Mouse (Mus musculus): ENCODE results near the gene Tmem198. TPM values are rescaled to one million over a fixed set of nuclear protein-coding genes. Genes with fewer than 3 reads are reported as not detected.

The Tmem198 gene
- polyA plus RNA-seq (2015; fragmentation: Nextera tagmentation; extraction: Ambion mirVana) = 50.5 and 52.5 TPM in 2 replicates

- Histone ChIP-seq H3K4me3 (ENCODE audit: low read length) (peak within 1 kb of the TSS; percentile 88), H3K27ac (ENCODE audit: low read depth, low read length) (peak within 1 kb of the TSS; percentile 89), H3K9me3 (ENCODE audit: control insufficient read depth, low read length) (no peaks in the 10 kb centered on the region), H3K4me2 (ENCODE audit: low read length) (peak within 1 kb of the TSS; percentile 87), H3K27me3 (replicated peaks; ENCODE audit: control insufficient read depth, insufficient read depth, low read length) (no peaks in the 10 kb centered on the region; the same call in 1 of the 2 replicates), H3K9ac (ENCODE audit: low read depth, low read length) (peak within 1 kb of the TSS; percentile 83), H3K36me3 (ENCODE audit: control insufficient read depth, insufficient read depth, low read length) (peaks cover 24% of the 10 kb centered on the region), H3K4me1 (ENCODE audit: control insufficient read depth, insufficient read depth, low read depth, low read length) (peaks cover 25% of the 10 kb centered on the region)
- WGBS = under 1% methylated on average over 62 of the region's 76 CpGs
- peak; percentile 91 for ATAC-seq
Measured at GRCm38 (mm10) chr1:75478916-75479634, at the start of gene Tmem198, which contains the start of gene Chpf. TSS of gene Tmem198 (plus strand) at chr1:75479532. TSS of gene Chpf (minus strand) at chr1:75479307.

DNA sequence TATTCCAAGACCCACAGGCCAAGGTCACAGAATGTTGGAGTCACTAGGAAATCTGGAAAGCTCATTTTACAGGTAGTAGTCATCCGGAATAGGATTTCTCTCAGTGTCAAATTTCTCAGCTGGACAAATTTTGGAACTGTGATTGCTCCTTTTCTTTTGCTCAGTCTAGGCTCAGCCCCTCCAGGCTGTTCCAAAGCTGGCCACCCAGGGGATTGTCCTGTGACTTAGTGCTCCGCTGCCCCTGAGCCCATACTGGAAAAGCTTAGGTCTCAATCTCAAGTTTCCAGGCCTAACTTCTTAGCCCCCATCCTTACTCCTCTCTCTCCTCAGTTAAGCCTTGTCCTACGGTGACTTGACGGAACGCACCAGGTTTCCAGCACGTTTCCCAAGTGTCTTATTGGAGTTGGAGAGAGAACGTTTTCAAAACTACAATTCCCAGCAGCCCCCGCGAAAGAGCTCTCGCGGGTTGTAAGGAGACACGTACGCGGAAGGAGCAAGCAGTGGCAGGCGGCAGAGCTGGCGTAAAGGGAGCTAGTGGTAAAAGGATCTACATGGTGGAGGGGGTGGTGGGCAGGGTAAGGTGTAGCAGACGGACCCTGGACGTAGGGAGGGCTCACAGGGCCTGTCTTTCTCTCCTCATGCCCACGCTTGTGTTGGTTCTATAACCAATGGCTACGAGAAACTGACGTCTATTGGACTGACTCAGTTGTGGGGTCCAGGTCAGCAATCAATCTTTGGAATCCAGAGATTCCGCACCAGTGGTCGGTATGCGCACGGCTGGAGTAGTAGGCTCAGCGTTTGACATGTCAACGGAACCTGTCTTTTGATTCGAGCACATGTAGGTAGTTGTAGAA, 43.6 kb upstream of the Tmem198 start, which contains the start of gene Gmppa:
Gmppa (plus strand) TSS at position 456 of the 854 bp plus-strand sequence.
- ATAC-seq = peak; percentile 90
- peak within 1 kb of the TSS; percentile 68 for H3K4me3 ChIP-seq (ENCODE audit: low read length)
- H3K36me3 ChIP-seq (ENCODE audit: control insufficient read depth, insufficient read depth, low read length) = no peaks in the 10 kb centered on the region; the same call in 1 of the 2 replicates
- H3K27me3 ChIP-seq (replicated peaks; ENCODE audit: control insufficient read depth, insufficient read depth, low read length) = no peaks in the 10 kb centered on the region
- 7% methylated on average over 28 of the region's 28 CpGs for WGBS
- peak within 1 kb of the TSS; percentile 81 for H3K9ac ChIP-seq (ENCODE audit: low read depth, low read length)
- peak within 1 kb of the TSS; percentile 67 for H3K4me2 ChIP-seq (ENCODE audit: low read length)
- no peaks in the 10 kb centered on the region for H3K9me3 ChIP-seq (ENCODE audit: control insufficient read depth, low read length)
- peak within 1 kb of the TSS; percentile 77 for H3K27ac ChIP-seq (ENCODE audit: low read depth, low read length)
- H3K4me1 ChIP-seq (ENCODE audit: control insufficient read depth, insufficient read depth, low read depth, low read length) = peaks cover 9% of the 10 kb centered on the region

DNA sequence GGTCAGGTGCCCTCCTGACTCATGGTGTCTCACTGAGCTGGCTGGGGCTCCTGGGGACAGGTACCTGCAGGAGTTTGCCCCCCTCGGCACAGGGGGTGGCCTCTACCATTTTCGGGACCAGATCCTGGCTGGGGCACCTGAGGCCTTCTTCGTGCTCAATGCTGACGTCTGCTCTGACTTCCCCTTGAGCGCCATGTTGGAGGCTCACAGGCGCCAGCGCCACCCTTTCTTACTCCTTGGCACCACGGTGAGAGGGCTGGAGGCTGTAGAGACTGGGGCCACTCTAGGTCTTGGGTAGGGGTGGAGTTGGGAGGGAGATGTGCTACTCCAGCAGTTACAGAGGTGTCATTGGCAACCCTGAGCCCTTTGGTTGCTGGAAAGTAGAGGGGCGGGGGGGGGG, 40.5 kb upstream of the Tmem198 start:
- Histone ChIP-seq H3K27ac (ENCODE audit: low read depth, low read length) (no peak overlapping the region), H3K9ac (ENCODE audit: low read depth, low read length) (no peak overlapping the region), H3K4me1 (ENCODE audit: control insufficient read depth, insufficient read depth, low read depth, low read length) (peaks cover 25% of the 10 kb centered on the region), H3K36me3 (ENCODE audit: control insufficient read depth, insufficient read depth, low read length) (peaks cover 2% of the 10 kb centered on the region; the same call in 1 of the 2 replicates), H3K4me2 (ENCODE audit: low read length) (no peak overlapping the region), H3K27me3 (replicated peaks; ENCODE audit: control insufficient read depth, insufficient read depth, low read length) (no peaks in the 10 kb centered on the region), H3K9me3 (ENCODE audit: control insufficient read depth, low read length) (no peaks in the 10 kb centered on the region), H3K4me3 (ENCODE audit: low read length) (no peak overlapping the region)
- ATAC-seq = no peak
- WGBS = 79% methylated on average over 8 of the region's 9 CpGs

- Histone ChIP-seq H3K4me1 (ENCODE audit: control insufficient read depth, insufficient read depth, low read depth, low read length) (peaks cover 44% of the 10 kb centered on the region), H3K27ac (ENCODE audit: low read depth, low read length) (no peak overlapping the region), H3K4me2 (ENCODE audit: low read length) (no peak overlapping the region), H3K36me3 (ENCODE audit: control insufficient read depth, insufficient read depth, low read length) (peaks cover 2% of the 10 kb centered on the region; the same call in 1 of the 2 replicates), H3K9ac (ENCODE audit: low read depth, low read length) (no peak overlapping the region), H3K9me3 (ENCODE audit: control insufficient read depth, low read length) (no peaks in the 10 kb centered on the region), H3K27me3 (replicated peaks; ENCODE audit: control insufficient read depth, insufficient read depth, low read length) (0 out of 2 replicates have a peak, but pooled peaks cover 2% of the 10 kb centered on the region), H3K4me3 (ENCODE audit: low read length) (no peak overlapping the region)
- WGBS = 85% methylated on average over 7 of the region's 7 CpGs
- no peak for ATAC-seq
Measured at GRCm38 (mm10) chr1:75440661-75441060, 38.7 kb upstream of the Tmem198 start.

GRCm38 (mm10) chr1:75441471-75441996, 37.8 kb upstream of the Tmem198 start:
- Histone ChIP-seq H3K4me2 (ENCODE audit: low read length) (no peak overlapping the region), H3K4me3 (ENCODE audit: low read length) (no peak overlapping the region), H3K9ac (ENCODE audit: low read depth, low read length) (no peak overlapping the region), H3K36me3 (ENCODE audit: control insufficient read depth, insufficient read depth, low read length) (peaks cover 2% of the 10 kb centered on the region; the same call in 1 of the 2 replicates), H3K27me3 (replicated peaks; ENCODE audit: control insufficient read depth, insufficient read depth, low read length) (peaks cover 4% of the 10 kb centered on the region; the same call in 1 of the 2 replicates), H3K4me1 (ENCODE audit: control insufficient read depth, insufficient read depth, low read depth, low read length) (peaks cover 48% of the 10 kb centered on the region), H3K9me3 (ENCODE audit: control insufficient read depth, low read length) (no peaks in the 10 kb centered on the region), H3K27ac (ENCODE audit: low read depth, low read length) (no peak overlapping the region)
- no peak for ATAC-seq
- 77% methylated on average over 15 of the region's 15 CpGs for WGBS

DNA sequence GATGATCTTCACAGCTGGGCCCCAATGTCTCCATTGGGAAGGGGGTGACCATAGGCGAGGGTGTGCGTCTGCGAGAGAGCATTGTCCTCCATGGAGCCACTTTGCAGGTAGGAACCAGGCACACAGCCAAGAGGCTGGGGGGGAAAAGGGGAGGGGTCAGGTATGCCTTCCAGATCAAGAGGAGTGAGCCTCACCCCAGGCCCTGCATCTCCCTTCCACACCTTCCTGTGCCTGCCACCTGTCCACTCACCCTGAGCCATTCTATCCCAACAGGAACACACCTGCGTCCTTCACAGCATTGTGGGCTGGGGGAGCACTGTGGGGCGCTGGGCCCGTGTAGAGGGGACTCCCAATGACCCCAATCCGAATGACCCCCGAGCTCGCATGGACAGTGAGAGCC, 37.2 kb upstream of the Tmem198 start:
- no peak overlapping the region for H3K27ac ChIP-seq (ENCODE audit: low read depth, low read length)
- WGBS = 80% methylated on average over 9 of the region's 9 CpGs

GRCm38 (mm10) chr1:75442811-75443210, 36.5 kb upstream of the Tmem198 start:
- 17% methylated on average over 8 of the region's 8 CpGs for WGBS
- H3K4me2 ChIP-seq (ENCODE audit: low read length) = no peak overlapping the region
- no peaks in the 10 kb centered on the region for H3K9me3 ChIP-seq (ENCODE audit: control insufficient read depth, low read length)
- H3K27me3 ChIP-seq (replicated peaks; ENCODE audit: control insufficient read depth, insufficient read depth, low read length) = peaks cover 4% of the 10 kb centered on the region
- peaks cover 2% of the 10 kb centered on the region; the same call in 1 of the 2 replicates for H3K36me3 ChIP-seq (ENCODE audit: control insufficient read depth, insufficient read depth, low read length)
- ATAC-seq = no peak
- peak overlapping the region; percentile 41; the same call in 1 of the 2 replicates for H3K27ac ChIP-seq (ENCODE audit: low read depth, low read length)
- H3K4me3 ChIP-seq (ENCODE audit: low read length) = no peak overlapping the region
- peaks cover 56% of the 10 kb centered on the region for H3K4me1 ChIP-seq (ENCODE audit: control insufficient read depth, insufficient read depth, low read depth, low read length)
- H3K9ac ChIP-seq (ENCODE audit: low read depth, low read length) = no peak overlapping the region

More for the DNA sequence above, 37.2 kb upstream of the Tmem198 start:
- H3K9ac ChIP-seq (ENCODE audit: low read depth, low read length) = no peak overlapping the region
- H3K36me3 ChIP-seq (ENCODE audit: control insufficient read depth, insufficient read depth, low read length) = peaks cover 2% of the 10 kb centered on the region; the same call in 1 of the 2 replicates
- H3K4me2 ChIP-seq (ENCODE audit: low read length) = no peak overlapping the region
- no peak overlapping the region for H3K4me3 ChIP-seq (ENCODE audit: low read length)
- ATAC-seq = no peak
- H3K4me1 ChIP-seq (ENCODE audit: control insufficient read depth, insufficient read depth, low read depth, low read length) = peaks cover 49% of the 10 kb centered on the region
- H3K9me3 ChIP-seq (ENCODE audit: control insufficient read depth, low read length) = no peaks in the 10 kb centered on the region
- peaks cover 4% of the 10 kb centered on the region; the same call in 1 of the 2 replicates for H3K27me3 ChIP-seq (replicated peaks; ENCODE audit: control insufficient read depth, insufficient read depth, low read length)

- Histone ChIP-seq H3K9ac (ENCODE audit: low read depth, low read length) (peak overlapping the region; percentile 30), H3K9me3 (ENCODE audit: control insufficient read depth, low read length) (no peaks in the 10 kb centered on the region), H3K36me3 (ENCODE audit: control insufficient read depth, insufficient read depth, low read length) (peaks cover 2% of the 10 kb centered on the region; the same call in 1 of the 2 replicates), H3K27me3 (replicated peaks; ENCODE audit: control insufficient read depth, insufficient read depth, low read length) (peaks cover 4% of the 10 kb centered on the region), H3K27ac (ENCODE audit: low read depth, low read length) (peak overlapping the region; percentile 41), H3K4me1 (ENCODE audit: control insufficient read depth, insufficient read depth, low read depth, low read length) (peaks cover 62% of the 10 kb centered on the region), H3K4me2 (ENCODE audit: low read length) (no peak overlapping the region), H3K4me3 (ENCODE audit: low read length) (no peak overlapping the region)
- WGBS = 12% methylated on average over 13 of the region's 13 CpGs
- peak; percentile 15; the same call in 1 of the 2 replicates for ATAC-seq
Measured at GRCm38 (mm10) chr1:75443247-75444024, 35.9 kb upstream of the Tmem198 start.

All from hindbrain, embryonic 16.5 days (tissue).